Mouse (Mus musculus): ENCODE measurements around the gene Map3k13. TPM values are rescaled to one million over a fixed set of nuclear protein-coding genes. Genes with fewer than 3 reads are reported as not detected.

Map3k13 gene
- polyA plus RNA-seq, 1 experiment from 2014 or later = 4.7 TPM

- Histone ChIP-seq H3K4me3 (ENCODE audit: low read depth, low read length) (no peak overlapping the region), H3K9ac (ENCODE audit: low read depth, low read length) (no peak overlapping the region)
These were observed 64.0 kb downstream of the Map3k13 start for GRCm38 (mm10) chr16:21858163-21858562.

GRCm38 (mm10) chr16:21858882-21859281 is 64.7 kb downstream of the Map3k13 start:
- ATAC-seq = no peak
- WGBS = 82% methylated on average over 8 of the region's 8 CpGs

More at GRCm38 (mm10) chr16:21858163-21858562, 64.0 kb downstream of the Map3k13 start:
- H3K27me3 ChIP-seq (replicated peaks; ENCODE audit: control insufficient read depth, insufficient read depth, low read length) = no peaks in the 10 kb centered on the region
- H3K4me1 ChIP-seq (replicated peaks; ENCODE audit: control insufficient read depth, insufficient read depth, low read length) = peaks cover 9% of the 10 kb centered on the region; the same call in 1 of the 2 replicates
- no peaks in the 10 kb centered on the region for H3K36me3 ChIP-seq (ENCODE audit: control insufficient read depth, insufficient read depth)
- no peak for TF ChIP-seq CTCF (IDR thresholded peaks at IDR 0.05; ENCODE audit: low read depth)
- ATAC-seq = peak; percentile 92
- no peaks in the 10 kb centered on the region for H3K9me3 ChIP-seq (ENCODE audit: control insufficient read depth)
- H3K4me2 ChIP-seq (replicated peaks; ENCODE audit: low read depth) = peak overlapping the region; percentile 37
- WGBS = 34% methylated on average over 6 of the region's 6 CpGs
- H3K27ac ChIP-seq (ENCODE audit: low read depth, low read length) = peak overlapping the region; percentile 83

GRCm38 (mm10) chr16:21862448-21862847 is 68.3 kb downstream of the Map3k13 start:
- H3K9ac ChIP-seq (ENCODE audit: low read depth, low read length) = no peak overlapping the region
- no peak overlapping the region for H3K4me3 ChIP-seq (ENCODE audit: low read depth, low read length)
- H3K4me2 ChIP-seq (replicated peaks; ENCODE audit: low read depth) = no peak overlapping the region
- WGBS = 86% methylated on average over 3 of the region's 3 CpGs
- TF ChIP-seq CTCF (IDR thresholded peaks at IDR 0.05; ENCODE audit: low read depth) = no peak
- no peaks in the 10 kb centered on the region for H3K27me3 ChIP-seq (replicated peaks; ENCODE audit: control insufficient read depth, insufficient read depth, low read length)
- H3K27ac ChIP-seq (ENCODE audit: low read depth, low read length) = peak overlapping the region; percentile 46; the same call in 1 of the 2 replicates
- H3K36me3 ChIP-seq (ENCODE audit: control insufficient read depth, insufficient read depth) = no peaks in the 10 kb centered on the region
- no peak for ATAC-seq
- no peaks in the 10 kb centered on the region for H3K9me3 ChIP-seq (ENCODE audit: control insufficient read depth)
- peaks cover 9% of the 10 kb centered on the region; the same call in 1 of the 2 replicates for H3K4me1 ChIP-seq (replicated peaks; ENCODE audit: control insufficient read depth, insufficient read depth, low read length)

More at GRCm38 (mm10) chr16:21858882-21859281, 64.7 kb downstream of the Map3k13 start:
- Histone ChIP-seq H3K4me2 (replicated peaks; ENCODE audit: low read depth) (peak overlapping the region; percentile 37), H3K36me3 (ENCODE audit: control insufficient read depth, insufficient read depth) (no peaks in the 10 kb centered on the region), H3K27me3 (replicated peaks; ENCODE audit: control insufficient read depth, insufficient read depth, low read length) (no peaks in the 10 kb centered on the region), H3K27ac (ENCODE audit: low read depth, low read length) (peak overlapping the region; percentile 83), H3K9me3 (ENCODE audit: control insufficient read depth) (no peaks in the 10 kb centered on the region), H3K4me3 (ENCODE audit: low read depth, low read length) (no peak overlapping the region), H3K4me1 (replicated peaks; ENCODE audit: control insufficient read depth, insufficient read depth, low read length) (peaks cover 9% of the 10 kb centered on the region; the same call in 1 of the 2 replicates), H3K9ac (ENCODE audit: low read depth, low read length) (peak overlapping the region; percentile 13; the same call in 1 of the 2 replicates)
- no peak for TF ChIP-seq CTCF (IDR thresholded peaks at IDR 0.05; ENCODE audit: low read depth)

- Histone ChIP-seq H3K4me3 (ENCODE audit: low read depth, low read length) (no peak overlapping the region), H3K27ac (ENCODE audit: low read depth, low read length) (peak overlapping the region; percentile 77), H3K9me3 (ENCODE audit: control insufficient read depth) (no peaks in the 10 kb centered on the region), H3K9ac (ENCODE audit: low read depth, low read length) (no peak overlapping the region), H3K4me1 (replicated peaks; ENCODE audit: control insufficient read depth, insufficient read depth, low read length) (peaks cover 8% of the 10 kb centered on the region), H3K27me3 (replicated peaks; ENCODE audit: control insufficient read depth, insufficient read depth, low read length) (no peaks in the 10 kb centered on the region), H3K4me2 (replicated peaks; ENCODE audit: low read depth) (0 out of 2 replicates have a peak overlapping the region, but pooled peaks have one; percentile 10), H3K36me3 (ENCODE audit: control insufficient read depth, insufficient read depth) (no peaks in the 10 kb centered on the region)
- TF ChIP-seq CTCF (IDR thresholded peaks at IDR 0.05; ENCODE audit: low read depth) = peak; percentile 20; the same call in 1 of the 2 replicates
- 27% methylated on average over 7 of the region's 7 CpGs for WGBS
- peak; percentile 95 for ATAC-seq
These were observed 71.3 kb downstream of the Map3k13 start for GRCm38 (mm10) chr16:21865250-21865982.

- Histone ChIP-seq H3K4me2 (replicated peaks; ENCODE audit: low read depth) (no peak overlapping the region), H3K4me3 (ENCODE audit: low read depth, low read length) (no peak overlapping the region), H3K9me3 (ENCODE audit: control insufficient read depth) (no peaks in the 10 kb centered on the region), H3K27ac (ENCODE audit: low read depth, low read length) (peak overlapping the region; percentile 77), H3K4me1 (replicated peaks; ENCODE audit: control insufficient read depth, insufficient read depth, low read length) (peaks cover 2% of the 10 kb centered on the region), H3K27me3 (replicated peaks; ENCODE audit: control insufficient read depth, insufficient read depth, low read length) (no peaks in the 10 kb centered on the region), H3K9ac (ENCODE audit: low read depth, low read length) (no peak overlapping the region), H3K36me3 (ENCODE audit: control insufficient read depth, insufficient read depth) (no peaks in the 10 kb centered on the region)
- no peak for ATAC-seq
- TF ChIP-seq CTCF (IDR thresholded peaks at IDR 0.05; ENCODE audit: low read depth) = no peak
- WGBS = 39% methylated on average over 11 of the region's 11 CpGs
These were observed 71.9 kb downstream of the Map3k13 start for GRCm38 (mm10) chr16:21865983-21866575.

- 61% methylated on average over 3 of the region's 3 CpGs for WGBS
- Histone ChIP-seq H3K9ac (ENCODE audit: low read depth, low read length) (no peak overlapping the region), H3K9me3 (ENCODE audit: control insufficient read depth) (no peaks in the 10 kb centered on the region), H3K4me1 (replicated peaks; ENCODE audit: control insufficient read depth, insufficient read depth, low read length) (peaks cover 2% of the 10 kb centered on the region), H3K27me3 (replicated peaks; ENCODE audit: control insufficient read depth, insufficient read depth, low read length) (no peaks in the 10 kb centered on the region), H3K27ac (ENCODE audit: low read depth, low read length) (no peak overlapping the region), H3K36me3 (ENCODE audit: control insufficient read depth, insufficient read depth) (no peaks in the 10 kb centered on the region), H3K4me3 (ENCODE audit: low read depth, low read length) (no peak overlapping the region), H3K4me2 (replicated peaks; ENCODE audit: low read depth) (peak overlapping the region; percentile 28; the same call in 1 of the 2 replicates)
- ATAC-seq = no peak
- TF ChIP-seq CTCF (IDR thresholded peaks at IDR 0.05; ENCODE audit: low read depth) = no peak
These were observed 73.6 kb downstream of the Map3k13 start for GRCm38 (mm10) chr16:21867727-21868126.
